Mouse (Mus musculus) layer of hippocampus, adult 11-12 months (tissue): ENCODE data around the gene Tjap1.

Source experiments
- DNase-seq: peaks from one replicate; pipeline ENCODE4 v3.0.0; 2022; ENCODE audit warnings: low spot score

The Tjap1 gene

DNA sequence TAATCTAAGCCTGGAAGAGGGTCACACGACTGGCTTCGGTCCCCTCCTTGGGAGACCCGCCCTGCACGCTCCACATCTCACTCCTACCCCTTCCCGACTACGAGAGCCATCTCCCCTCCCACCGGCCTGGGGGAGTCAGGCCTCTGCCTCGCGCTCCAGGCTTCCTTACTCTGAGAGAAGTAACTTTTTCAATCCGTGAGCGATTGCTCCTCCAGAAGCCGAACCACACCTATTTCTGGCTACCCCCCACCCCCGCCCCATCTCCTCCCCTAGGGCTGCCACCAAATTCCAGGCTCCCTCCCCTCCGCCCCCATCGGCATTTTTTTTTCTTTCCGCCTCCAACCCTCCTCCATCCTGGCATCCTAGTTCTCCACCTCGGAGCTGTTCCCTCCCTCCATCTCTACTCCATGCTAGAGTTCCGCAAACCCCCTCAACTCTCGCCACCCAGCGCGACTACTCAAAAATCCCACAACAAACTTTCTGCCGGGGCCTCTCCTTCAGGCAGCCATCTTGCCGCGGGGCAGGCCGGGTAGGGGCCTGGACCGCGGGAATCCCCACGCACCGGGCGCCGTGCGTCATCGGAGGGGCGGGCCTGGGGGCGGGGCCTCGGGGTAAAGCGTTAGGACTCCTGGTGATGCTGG, at the start of gene Tjap1:
Gene Tjap1 (minus strand): TSS at position 544 of the 641 bp plus-strand sequence.
- DNase-seq: peak; percentile 78

DNA sequence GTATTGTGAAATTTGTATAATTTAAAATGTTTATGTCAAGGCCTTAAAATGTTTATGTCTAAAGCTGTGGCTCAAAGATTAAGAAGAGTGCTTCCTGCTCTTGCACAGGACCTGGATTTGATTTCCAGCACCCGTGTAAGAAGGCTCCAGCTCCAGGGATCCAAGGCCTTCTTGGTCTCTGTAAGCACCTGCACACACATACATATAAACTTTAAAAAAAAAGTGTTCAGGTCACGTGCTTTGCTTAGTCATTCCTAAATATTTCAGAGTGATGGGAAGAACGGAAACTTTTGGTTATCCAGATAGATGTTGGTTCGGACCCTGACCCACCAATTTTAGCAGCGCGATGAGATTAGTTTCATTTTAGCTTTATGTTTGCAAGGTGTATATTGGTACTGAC, 45.9 kb upstream of the Tjap1 start:
- no peak for DNase-seq

DNA sequence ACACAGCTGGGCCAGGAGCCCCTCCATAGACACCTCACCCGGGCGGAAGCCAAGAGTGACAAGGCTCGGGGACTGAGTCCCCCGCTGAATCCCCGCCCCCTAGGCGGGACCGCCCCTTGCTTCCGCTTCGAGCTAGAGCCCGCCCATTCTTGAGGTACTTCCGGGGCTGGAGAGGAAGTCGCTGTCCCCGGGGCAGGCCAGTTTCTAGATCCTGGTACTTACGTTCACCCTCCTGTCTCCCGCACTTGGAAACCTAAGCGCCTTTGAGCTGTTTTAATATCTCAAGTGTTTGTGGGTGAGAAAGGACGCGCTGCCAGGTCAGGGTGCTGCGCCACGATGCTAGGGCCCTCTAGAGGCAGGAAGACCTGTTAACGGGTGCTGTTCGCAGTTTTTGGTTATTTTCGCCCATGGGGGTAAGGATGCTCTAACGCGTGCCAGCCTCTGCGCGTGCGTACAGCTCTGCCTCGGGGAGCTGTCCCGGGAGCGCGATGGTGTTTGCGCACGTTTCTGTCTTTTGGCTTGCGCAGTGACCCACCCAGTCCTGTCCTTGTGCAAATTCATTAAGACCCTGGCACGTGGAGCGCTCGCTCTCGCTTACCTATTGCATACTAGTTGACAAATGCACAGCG, 45.2 kb upstream of the Tjap1 start, which contains the start of gene Abcc10:
Gene Abcc10 (minus strand): TSS at position 447 of the 629 bp plus-strand sequence.
- peak; percentile 94 for DNase-seq

DNA sequence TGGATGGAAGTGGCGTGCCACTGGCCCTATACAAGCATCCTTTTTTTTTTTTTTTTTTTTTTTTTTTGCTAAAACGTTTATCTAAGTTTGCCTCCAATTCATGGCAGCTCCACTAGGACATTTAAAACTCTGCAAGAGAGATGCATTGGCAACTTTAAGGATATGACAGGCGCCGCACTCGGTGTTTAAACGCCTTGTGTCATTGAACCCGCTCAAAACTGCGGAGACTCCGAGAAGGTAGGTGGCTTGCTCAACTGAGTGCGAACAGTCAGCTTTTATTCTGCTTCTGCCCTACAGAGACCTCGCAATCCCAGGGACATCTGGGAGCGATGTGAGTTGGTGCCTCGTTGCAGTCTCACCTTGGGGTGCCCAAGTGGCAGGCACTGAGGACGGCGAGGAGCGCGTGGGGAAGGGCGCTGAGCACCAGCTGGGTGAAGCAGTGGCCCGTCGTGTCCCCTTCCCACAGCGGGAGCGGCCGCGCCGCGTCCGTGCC, 44.6 kb upstream of the Tjap1 start:
- DNase-seq: no peak

DNA sequence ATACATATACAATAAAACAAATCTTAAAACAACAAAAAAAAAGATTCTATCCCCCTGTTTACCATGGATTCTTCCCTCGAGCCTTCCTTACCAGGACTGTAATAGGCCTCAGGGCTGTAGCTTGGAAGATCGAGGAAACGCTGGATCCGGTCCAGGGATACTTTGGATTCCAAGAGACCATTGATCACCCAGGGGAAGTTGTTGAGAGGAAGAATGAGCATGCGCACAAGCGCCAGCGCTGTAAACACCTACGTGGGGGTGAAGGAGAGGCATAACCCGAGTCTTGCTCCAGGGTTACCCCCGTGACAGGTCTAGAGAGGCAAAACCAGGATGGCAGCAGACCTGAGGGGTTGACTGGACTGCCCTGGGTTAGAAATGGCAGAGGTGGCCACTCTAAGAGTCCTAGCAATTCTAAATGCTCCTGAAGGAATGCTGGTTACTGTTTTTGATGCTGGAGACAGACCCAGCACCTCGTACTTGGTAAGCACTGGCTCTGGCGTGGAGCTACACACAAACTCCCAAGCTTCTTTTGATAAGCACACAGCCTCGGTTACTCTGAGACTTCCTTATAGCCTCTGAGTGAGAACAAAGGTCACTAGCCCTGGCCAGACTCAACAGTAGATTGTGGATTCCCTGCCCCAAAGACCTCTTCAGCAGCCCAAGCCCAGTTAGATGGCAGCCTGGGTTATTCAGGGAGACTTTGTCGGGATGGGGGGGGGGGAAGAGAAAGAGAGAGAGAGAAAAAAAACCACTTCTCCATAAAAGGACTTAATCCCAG, 39.4 kb upstream of the Tjap1 start:
- no peak for DNase-seq

DNA sequence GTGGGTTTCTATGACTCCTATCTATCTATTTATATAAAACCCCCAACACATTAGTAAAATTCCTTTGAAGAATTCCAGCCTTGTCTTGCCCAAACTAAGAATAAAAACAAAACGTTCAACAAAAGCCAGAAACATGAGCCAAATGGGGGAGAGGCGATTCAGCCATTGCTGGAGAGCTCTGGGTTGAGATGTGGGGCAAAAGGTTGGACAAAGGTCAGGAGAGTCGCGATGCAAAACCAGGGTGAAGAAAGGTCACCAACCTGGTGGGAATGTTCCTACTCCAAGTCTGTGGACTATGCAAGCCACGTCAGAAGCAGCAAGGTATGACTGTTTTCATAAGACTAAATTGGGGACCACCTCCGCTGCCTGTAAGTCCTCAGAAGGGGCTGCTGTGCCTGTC, 37.7 kb upstream of the Tjap1 start:
- DNase-seq: no peak

DNA sequence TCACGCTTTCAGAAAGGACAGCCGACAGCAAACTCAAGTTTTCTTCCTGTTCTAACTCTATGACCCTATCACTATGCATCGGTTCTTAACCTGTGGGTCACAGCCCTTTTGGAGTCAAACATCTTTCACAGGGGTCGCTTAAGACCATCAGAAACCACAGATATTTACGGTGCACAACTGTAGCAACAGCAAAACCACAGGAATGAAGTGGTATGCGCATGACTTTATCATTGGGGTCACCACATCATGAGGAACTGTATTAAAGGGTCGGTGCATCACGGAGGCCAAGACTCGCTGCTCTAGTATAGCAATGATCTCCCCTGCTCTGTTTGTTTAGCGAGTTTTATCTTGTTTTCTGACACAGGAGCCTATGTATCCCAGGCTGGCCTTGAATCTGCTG, 33.0 kb upstream of the Tjap1 start:
- no peak for DNase-seq

DNA sequence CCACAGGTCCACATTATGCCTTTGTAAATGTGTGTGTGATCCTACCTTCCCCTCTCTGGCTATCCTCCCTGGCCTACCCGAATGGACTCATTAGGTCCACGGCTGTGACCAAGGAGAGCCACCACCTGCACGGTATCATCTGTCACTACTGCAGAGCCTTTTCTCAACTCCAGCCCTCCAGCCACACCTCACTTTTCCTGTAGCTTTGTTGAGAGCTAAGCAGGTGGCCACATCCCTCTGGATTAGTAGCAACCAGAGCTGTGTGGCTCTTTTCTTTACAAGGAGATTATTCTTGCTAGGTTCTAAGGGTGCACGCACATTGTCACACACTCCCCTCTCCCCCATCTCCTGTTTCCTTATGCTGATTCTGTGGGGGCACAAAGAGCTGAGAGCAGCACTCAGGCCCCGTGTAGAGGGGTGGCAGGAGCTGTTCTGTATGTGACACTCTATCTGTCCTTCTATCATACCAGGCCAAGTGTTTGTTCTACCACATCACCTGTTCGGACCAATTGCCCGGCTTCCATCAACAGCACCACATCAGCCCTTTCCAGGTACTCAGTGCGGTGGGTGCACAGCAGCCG, 30.4 kb upstream of the Tjap1 start:
- DNase-seq: no peak

DNA sequence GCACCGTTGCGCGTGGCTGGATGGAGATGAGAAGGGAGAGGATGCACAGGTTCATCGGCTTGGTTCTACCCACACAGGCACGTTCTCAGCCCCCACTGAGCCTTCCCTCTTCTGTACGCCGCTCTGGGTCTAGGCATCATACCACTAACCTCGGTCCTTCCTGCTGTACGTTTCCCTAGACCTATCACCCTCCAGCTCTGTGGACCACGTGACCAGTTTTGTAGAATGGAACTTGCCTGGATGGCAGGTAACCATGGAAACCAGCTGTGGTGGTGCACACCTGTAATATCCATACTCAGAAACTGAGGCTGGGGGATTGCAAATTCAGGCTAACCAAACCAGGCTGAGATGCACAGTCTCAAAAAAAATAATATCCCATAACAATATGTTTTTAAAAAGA, 27.7 kb upstream of the Tjap1 start:
- DNase-seq: no peak

DNA sequence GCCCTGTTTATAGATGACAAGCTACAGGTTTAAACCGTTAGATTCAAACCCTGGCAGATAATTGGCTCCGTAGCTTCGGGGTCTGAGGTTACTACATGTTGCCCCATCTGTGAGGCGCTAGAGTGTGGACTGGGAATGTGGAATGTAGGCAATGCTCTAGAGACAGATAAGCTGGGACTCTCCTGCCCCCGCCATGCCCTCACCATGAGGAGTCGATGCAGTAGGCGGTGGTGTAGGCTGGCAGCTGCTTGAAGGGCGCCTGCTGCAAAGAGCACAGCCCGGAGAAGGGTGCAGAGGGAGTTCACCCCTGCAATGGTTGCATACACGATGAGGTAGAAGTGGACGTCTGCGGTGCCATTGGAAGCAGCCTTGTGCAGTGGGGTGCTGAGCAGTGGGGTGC, 27.0 kb upstream of the Tjap1 start:
- DNase-seq: no peak

DNA sequence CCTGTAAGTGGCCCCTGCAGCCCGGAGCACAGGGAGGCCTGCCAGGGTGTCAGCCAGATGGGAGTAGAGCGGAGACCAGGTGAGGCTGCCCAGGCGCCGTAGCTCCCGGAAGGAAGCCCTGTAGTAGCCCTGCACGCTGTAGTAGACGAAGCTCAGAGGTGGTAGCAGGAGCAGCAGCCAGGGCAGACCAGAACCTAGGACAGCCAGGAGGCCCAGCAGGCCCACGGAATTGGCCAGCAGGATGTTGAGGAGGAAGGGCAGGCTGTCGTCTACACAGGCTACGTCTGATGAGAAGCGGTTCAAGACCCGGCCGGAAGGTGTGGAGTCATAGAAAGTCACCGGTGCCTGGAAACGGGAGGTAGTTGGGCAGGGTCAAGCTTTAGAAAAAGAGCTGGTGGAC, 24.1 kb upstream of the Tjap1 start:
- no peak for DNase-seq

DNA sequence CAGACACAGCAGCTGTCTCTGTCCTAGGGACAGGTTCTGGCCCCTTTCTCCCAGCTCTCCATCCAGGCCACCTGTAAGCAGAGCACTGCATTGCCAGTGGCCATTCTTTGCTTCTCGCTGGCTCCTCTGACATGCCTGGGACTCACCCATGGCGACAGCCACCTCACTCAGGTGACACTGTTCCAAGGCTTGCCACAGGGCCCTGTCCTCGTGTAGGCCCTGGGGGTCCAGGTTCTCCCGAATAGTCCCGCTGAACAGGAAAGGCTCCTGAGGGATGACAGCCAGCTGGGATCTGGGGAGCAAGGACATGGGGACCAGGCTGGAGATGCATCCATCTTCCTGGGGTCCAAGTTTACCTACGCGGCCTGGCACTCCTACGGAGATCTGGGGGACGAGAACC, 21.4 kb upstream of the Tjap1 start:
- no peak for DNase-seq

DNA sequence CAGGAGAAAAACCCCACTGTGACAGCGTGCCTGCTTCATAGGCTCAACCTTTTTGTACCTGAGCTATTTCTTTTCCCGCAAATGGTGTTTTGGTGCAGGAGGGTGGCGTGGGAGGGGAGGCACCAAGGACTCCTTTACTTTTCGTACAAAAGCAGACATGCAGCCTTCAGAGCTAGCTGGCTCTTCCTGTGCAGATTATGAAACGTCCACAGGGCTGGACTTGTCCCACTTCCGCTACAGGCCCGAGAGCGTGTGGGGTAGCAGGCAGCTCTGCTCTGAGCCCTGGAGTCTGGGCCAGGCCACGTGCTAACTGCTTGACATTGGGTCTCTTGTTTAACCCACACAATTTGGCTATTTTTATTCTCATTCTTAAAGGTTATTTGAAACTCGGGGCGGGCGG, 19.1 kb upstream of the Tjap1 start:
- DNase-seq: peak; percentile 41

DNA sequence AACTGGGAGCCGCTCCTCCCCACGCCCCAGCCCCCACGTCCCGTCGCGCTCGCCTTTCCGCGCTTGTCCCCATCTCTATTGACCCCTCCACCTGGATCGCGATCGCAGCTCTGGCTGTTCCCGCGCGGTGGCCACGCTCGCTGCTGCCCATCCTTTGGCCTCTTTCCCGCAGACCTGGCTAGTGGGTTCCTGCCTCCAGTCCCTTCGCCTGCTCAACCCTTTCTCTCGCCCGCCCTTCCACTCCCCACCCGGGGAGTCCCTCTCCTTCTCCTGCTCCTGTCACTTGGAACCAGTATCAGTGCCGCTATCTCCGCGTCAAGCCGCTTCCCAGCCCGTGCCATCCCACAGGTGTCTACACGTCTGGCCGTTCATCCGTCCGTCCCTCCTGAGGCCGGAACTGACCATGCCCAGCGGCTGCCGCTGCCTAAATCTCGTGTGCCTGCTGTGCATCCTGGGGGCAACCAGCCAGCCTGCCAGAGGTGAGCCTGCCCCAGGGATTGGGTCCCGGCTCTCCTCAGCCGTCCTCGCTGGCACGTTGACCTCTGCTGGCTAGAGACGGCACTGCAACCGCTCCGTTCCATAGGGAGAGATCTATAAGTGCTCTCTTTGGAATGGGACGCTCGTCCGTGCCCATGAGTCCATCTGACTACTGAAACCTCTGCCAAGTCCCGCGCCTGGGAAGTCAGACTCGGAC, 15.5 kb upstream of the Tjap1 start:
- peak; percentile 85 for DNase-seq

DNA sequence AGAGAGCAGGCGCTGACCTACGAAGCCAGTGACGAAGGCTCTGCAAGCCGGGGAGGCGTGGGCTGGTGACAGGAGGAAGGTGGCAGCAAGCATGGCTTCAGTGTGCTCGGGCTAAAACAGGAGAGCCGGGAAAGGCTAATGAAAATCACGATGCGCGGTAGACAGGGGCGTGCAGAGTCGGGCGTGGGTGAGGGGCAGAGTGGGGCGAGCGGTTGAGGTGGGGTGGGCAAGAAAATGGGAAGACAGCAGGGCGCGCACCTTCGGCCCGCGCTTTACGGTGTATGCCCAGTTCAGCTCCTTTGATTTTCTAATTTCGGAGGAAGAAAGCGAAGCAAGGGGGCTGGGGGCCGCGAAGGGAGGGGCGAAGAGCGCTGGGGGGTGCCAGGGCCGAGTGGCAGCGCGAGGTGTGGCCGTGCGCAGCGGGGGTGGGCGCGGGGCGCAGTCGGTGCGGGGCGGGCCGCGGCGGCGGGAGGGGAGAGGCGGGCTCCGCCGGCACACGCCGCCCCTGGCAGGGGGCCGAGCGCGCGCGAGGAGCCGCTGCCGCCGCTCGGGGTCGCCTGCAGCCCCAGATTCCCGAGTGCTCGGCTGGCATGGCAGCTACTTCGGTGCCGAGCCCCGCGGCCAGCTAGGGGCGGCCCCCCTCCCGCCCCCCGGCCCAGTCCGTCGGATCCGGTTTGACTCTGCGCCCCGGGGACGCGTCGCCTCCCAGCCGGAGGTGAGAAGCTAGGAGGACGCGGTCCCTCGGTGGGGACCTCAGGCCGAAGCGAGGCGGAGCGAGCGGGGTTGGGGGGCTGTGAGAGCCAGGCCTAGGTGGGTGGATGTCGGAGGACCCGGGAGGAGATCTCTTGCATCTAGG, 14.8 kb upstream of the Tjap1 start, which contains the start of gene Dlk2:
Gene Dlk2 (plus strand): TSS at position 58 of the 856 bp plus-strand sequence.
- peak; percentile 57 for DNase-seq

DNA sequence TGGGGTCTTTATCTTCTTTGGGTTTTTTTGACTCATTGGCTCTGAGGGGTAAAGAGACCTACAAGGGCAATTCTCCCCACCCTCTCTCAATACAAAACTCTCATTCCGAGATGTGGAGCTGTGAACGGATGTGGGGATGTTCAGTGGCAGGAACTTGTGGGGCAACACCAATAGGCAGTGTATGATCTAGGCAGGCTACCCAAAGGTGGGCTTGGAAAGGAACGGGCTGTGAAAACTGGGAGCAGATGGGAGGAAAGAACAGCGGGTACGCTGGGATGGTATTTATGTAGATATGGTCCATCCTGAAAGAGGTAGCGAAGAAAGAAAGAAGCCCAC, 14.2 kb upstream of the Tjap1 start:
- no peak for DNase-seq

DNA sequence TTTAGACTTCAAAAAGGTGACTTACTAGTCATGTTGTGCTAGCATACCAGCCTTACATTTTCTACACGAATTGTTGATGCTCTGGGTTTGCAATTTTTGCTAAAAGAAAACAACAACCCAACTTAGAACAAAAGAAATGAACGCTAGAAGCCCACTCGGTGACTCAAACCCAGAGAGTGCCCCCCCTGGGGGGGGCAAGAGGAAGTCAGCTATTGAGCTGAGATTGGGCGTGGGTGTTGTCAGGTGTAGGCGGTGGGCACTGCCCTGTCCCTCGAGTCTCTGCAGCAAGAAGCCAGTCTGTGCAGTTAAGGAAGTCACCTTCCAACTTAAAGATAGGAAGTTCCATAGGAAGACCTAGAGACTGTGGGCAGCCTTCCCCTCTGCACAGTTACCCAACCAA, 13.8 kb upstream of the Tjap1 start:
- no peak for DNase-seq

DNA sequence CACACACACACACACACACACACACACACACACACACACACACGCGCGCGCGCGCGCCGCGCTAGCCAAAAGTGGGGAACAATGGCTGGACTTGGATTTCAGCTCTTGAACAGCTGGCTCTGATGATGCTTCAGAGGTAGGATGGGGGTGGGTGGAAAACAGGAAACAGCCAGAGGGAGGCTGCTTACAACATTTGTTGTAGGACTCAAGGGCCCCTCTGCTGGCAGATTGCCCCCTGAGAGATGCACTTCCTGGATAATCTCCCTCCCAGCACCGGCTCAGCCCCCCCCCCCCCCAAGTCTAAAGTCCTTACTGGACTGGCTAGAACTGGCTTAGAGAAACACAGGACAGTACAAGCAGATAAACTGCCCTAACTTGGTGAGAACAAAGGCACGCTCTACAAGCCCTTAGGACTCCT, 4.9 kb upstream of the Tjap1 start:
- DNase-seq: no peak

DNA sequence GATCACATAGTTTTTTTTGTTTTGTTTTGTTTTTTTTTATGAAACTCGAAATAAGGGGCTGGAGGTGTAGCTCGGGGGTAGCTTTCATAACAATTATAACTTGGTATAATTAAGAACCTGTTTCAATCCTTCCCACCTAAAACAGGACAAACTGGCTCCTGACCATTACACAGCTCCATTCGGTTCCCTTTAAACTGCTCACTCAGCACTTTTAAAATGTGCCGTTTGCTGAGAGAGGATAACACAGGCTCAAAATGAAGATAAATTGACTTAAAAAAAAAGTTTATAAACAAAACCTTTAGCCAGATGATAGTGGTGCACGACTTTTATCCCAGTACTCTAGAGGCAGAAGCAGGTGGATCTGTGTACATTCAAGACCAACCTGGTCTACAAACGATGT, 2.6 kb upstream of the Tjap1 start:
- no peak for DNase-seq

DNA sequence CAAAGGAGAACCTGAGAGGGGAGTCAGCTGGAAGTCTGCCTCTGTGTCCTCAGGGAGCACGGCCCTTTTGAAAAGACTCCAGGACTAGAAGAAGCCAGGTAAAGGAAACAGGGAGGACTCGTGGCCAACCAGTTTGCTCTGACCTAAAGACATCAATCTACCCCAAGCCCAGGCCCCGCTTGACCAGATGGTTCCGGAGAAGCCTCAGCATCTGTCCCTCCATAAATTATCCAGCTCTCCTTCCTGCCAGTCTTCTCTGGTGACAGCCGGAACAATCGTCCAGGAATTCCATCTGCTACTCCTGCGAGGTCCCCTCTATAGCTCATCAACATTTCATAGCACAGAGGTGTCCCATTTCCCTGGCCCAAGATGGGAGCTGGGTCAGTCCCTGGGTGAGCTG, 1.8 kb upstream of the Tjap1 start:
- no peak for DNase-seq

DNA sequence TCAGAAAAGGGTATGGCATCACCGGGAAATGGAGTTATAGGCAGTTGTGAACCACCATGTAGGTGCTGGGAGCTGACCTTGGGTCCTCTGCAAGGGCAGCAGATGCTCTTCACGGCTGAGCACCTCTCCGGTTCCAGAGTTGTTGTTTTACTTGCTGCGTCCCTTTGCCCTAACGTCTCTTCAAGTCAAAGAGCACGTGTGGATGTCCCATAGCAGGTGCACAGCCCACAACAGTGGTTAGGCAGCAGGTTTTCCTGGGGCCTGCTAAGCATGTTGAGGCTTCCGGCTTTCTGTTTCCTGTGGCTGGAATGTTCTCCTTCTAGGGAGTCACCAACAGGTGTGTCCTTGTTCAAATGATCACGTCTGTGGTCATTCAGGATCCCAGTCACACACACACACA, 1.1 kb upstream of the Tjap1 start:
- no peak for DNase-seq
